ENCODE assay signal across 7 mouse cellular contexts in genomic region chr2:132578711-132579110, GRCm38 (mm10). TPM values are rescaled to one million over a fixed set of nuclear protein-coding genes. Genes with fewer than 3 reads are reported as not detected.
DNase-seq lines count a peak whose midpoint lies in the region; ATAC-seq and TF ChIP-seq lines count a peak whose summit lies in the region.

No protein-coding gene starts in this region.

- intact Hi-C loops in heart, postnatal 25 days (cut with DNase I), result loop anchor here (2.0 kb wide), 1 partner anchor 112 kb away; no protein-coding TSS in a partner anchor

- no peaks in the 10 kb centered on the region for H3K9me3 ChIP-seq in heart, postnatal 0 days (replicated peaks; ENCODE audit: control insufficient read depth, low read length)
- no peaks in the 10 kb centered on the region for H3K9me3 ChIP-seq in MEL (replicated peaks; ENCODE audit: insufficient read depth, low read length)
- 0 out of 2 replicates have a peak, but pooled peaks cover 9% of the 10 kb centered on the region for H3K9me3 ChIP-seq in midbrain, embryonic 12.5 days

- no peak for TF ChIP-seq RAD21 in MEL (IDR thresholded peaks at IDR 0.05; ENCODE audit: low read depth, low read length)

- no peak overlapping the region for H3K4me3 ChIP-seq in heart, postnatal 0 days (ENCODE audit: low read depth, low read length)
- peak overlapping the region; percentile 60 to 63 for H3K4me3 ChIP-seq in MEL (ENCODE audit: control insufficient read depth in 1 of 2, insufficient read depth in 1 of 2, low read depth in 2 of 2, low read length in 2 of 2)
- H3K4me3 ChIP-seq in midbrain, embryonic 12.5 days, result peak overlapping the region; percentile 82; the same call in 1 of the 2 replicates

- H3K4me1 ChIP-seq in heart, postnatal 0 days (ENCODE audit: control insufficient read depth, insufficient read depth), result peaks cover 37% of the 10 kb centered on the region
- peaks cover 5 to 8% of the 10 kb centered on the region in 2 experiments for H3K4me1 ChIP-seq in MEL (ENCODE audit: control insufficient read depth in 1 of 2, insufficient read depth in 2 of 2, low read length in 2 of 2)
- peaks cover 28% of the 10 kb centered on the region for H3K4me1 ChIP-seq in midbrain, embryonic 12.5 days

- DNase-seq in heart, postnatal 0 days (ENCODE audit: low spot score), result no peak
- DNase-seq in heart, postnatal 25 days (ENCODE audit: low spot score), result no peak
- DNase-seq in 416B (ENCODE audit: low read depth), result peak; percentile 18
- DNase-seq in MEL (ENCODE audit: low read depth, low spot score), result peak; percentile 46
- DNase-seq in cerebellum, adult 18-20 months, result no peak
- DNase-seq in cerebellum, postnatal 10 days, result no peak

- no peak overlapping the region for H3K9ac ChIP-seq in heart, postnatal 0 days (replicated peaks; ENCODE audit: low read depth, low read length)
- H3K9ac ChIP-seq in MEL (ENCODE audit: control insufficient read depth, low read depth, low read length, poor library complexity, severe bottlenecking), result peak overlapping the region; percentile 55
- H3K9ac ChIP-seq in midbrain, embryonic 12.5 days (replicated peaks), result no peak overlapping the region

- no peaks in the 10 kb centered on the region for H3K36me3 ChIP-seq in heart, postnatal 0 days (replicated peaks; ENCODE audit: control insufficient read depth, insufficient read depth, low read length)
- H3K36me3 ChIP-seq in MEL (ENCODE audit: control insufficient read depth in 1 of 2, insufficient read depth in 2 of 2, low read length in 2 of 2), result peaks cover 0 to 31% of the 10 kb centered on the region in 2 experiments; a peak in 2 of 4 replicates
- no peaks in the 10 kb centered on the region for H3K36me3 ChIP-seq in midbrain, embryonic 12.5 days

- 96% methylated on average over 3 of the region's 3 CpGs for WGBS in heart, postnatal 0 days
- whole genome bisulfite sequencing in midbrain, embryonic 12.5 days, result 96% methylated on average over 3 of the region's 3 CpGs

- H3K27ac ChIP-seq in heart, postnatal 0 days (ENCODE audit: low read depth), result peak overlapping the region; percentile 97
- 0 out of 2 replicates have a peak overlapping the region, but pooled peaks have one; percentile 2 for H3K27ac ChIP-seq in MEL (ENCODE audit: control insufficient read depth, low read depth, low read length)
- peak overlapping the region; percentile 100; the same call in 1 of the 2 replicates for H3K27ac ChIP-seq in midbrain, embryonic 12.5 days (replicated peaks)

- no peak for TF ChIP-seq CTCF in heart, postnatal 0 days (IDR thresholded peaks at IDR 0.05; ENCODE audit: low read depth)
- no peak for TF ChIP-seq CTCF in MEL (IDR thresholded peaks at IDR 0.05 in 2 of 3, conservative IDR thresholded peaks at IDR 0.05 in 1 of 3; ENCODE audit: control insufficient read depth in 1 of 3, insufficient read depth in 1 of 3, low read depth in 2 of 3, low read length in 3 of 3, poor library complexity in 1 of 3, severe bottlenecking in 1 of 3)

- no peak for TF ChIP-seq POLR2A in MEL (IDR thresholded peaks at IDR 0.05; ENCODE audit: control insufficient read depth in 1 of 2, insufficient read depth in 1 of 2, low read depth in 1 of 2, low read length in 2 of 2, poor library complexity in 1 of 2)

- no peak overlapping the region for H3K4me2 ChIP-seq in heart, postnatal 0 days (ENCODE audit: low read depth, low read length)
- H3K4me2 ChIP-seq in midbrain, embryonic 12.5 days (replicated peaks), result no peak overlapping the region

- ATAC-seq in heart, postnatal 0 days (ENCODE audit: insufficient read depth, low read depth), result no peak
- no peak for ATAC-seq in midbrain, embryonic 12.5 days (ENCODE audit: low FRiP score, low read depth)

- TF ChIP-seq EP300 in heart, postnatal 0 days (IDR thresholded peaks at IDR 0.05; ENCODE audit: low read depth), result no peak
- TF ChIP-seq EP300 in MEL (IDR thresholded peaks at IDR 0.05; ENCODE audit: low read depth in 1 of 2, low read length in 2 of 2), result no peak

- H3K79me2 ChIP-seq in MEL (ENCODE audit: control insufficient read depth, insufficient read depth, low read length, poor library complexity), result peaks cover 9% of the 10 kb centered on the region; the same call in 1 of the 2 replicates

- no peaks in the 10 kb centered on the region for H3K27me3 ChIP-seq in heart, postnatal 0 days (ENCODE audit: control insufficient read depth, insufficient read depth, low read length)
- no peaks in the 10 kb centered on the region for H3K27me3 ChIP-seq in MEL (ENCODE audit: control insufficient read depth in 1 of 2, insufficient read depth in 2 of 2, low read length in 2 of 2)
- no peaks in the 10 kb centered on the region for H3K27me3 ChIP-seq in midbrain, embryonic 12.5 days

TF ChIP-seq in MEL, 35 proteins besides CTCF, POLR2A, EP300 and RAD21:
- TF ChIP-seq SIN3A (IDR thresholded peaks at IDR 0.05; ENCODE audit: low read length), result 0 out of 2 replicates have a peak, but pooled peaks have one; percentile 1
- TF ChIP-seq E2F4 (IDR thresholded peaks at IDR 0.05; ENCODE audit: borderline replicate concordance, low read depth, low read length), result no peak
- TF ChIP-seq ETS1 (IDR thresholded peaks at IDR 0.05; ENCODE audit: low read depth, low read length), result 0 out of 2 replicates have a peak, but pooled peaks have one; percentile 11
- TF ChIP-seq POLR2AphosphoS5 (IDR thresholded peaks at IDR 0.05; ENCODE audit: borderline replicate concordance, low read depth, low read length), result no peak
- TF ChIP-seq TAL1 (IDR thresholded peaks at IDR 0.05; ENCODE audit: low read length), result no peak
- TF ChIP-seq ELF1 (IDR thresholded peaks at IDR 0.05; ENCODE audit: low read depth, low read length), result no peak
- no peak for TF ChIP-seq ZNF384 (IDR thresholded peaks at IDR 0.05; ENCODE audit: low read depth, low read length)
- no peak for TF ChIP-seq NELFE (IDR thresholded peaks at IDR 0.05; ENCODE audit: low read depth, low read length)

RNA-seq across cellular contexts. Expression of gene Gpcpd1, which starts 8.8 kb away (rescaled TPM):
- 26.4 and 37.5 TPM in 2 replicates for total RNA-seq in heart, postnatal 0 days (2014; rRNA removed; ENCODE audit: low replicate concordance)
- 60.5 and 67.9 TPM in 2 replicates for polyA plus RNA-seq in heart, postnatal 0 days (2015; fragmentation: Nextera tagmentation; extraction: Ambion mirVana)
- 100 to 1,000 TPM; 183 to 239 TPM for total RNA-seq in heart, postnatal 25 days (2021)
- total RNA-seq in MEL (2012; rRNA removed), result 2.9 and 3.1 TPM in 2 replicates
- 1 to 10 TPM in 1 of 2 experiments, not detected in 1; 4.5 TPM for polyA plus RNA-seq in MEL (2012; ENCODE audit: insufficient read depth in 1 of 2, insufficient read length in 2 of 2, low read depth in 1 of 2, low replicate concordance in 2 of 2, missing spikeins in 1 of 2)
- polyA plus RNA-seq in midbrain, embryonic 12.5 days (2016; fragmentation: Nextera tagmentation; extraction: Ambion mirVana), result 62.3 and 64.4 TPM in 2 replicates

Comparison
In these comparisons a context has a peak if more than half of its experiments do, and no peak if none do; other contexts are left out.
1. DNase-seq: peak in 416B (single experiment) and MEL (single experiment); none in heart, postnatal 0 days (single experiment), heart, postnatal 25 days (single experiment), cerebellum, adult 18-20 months (0 of 2) and cerebellum, postnatal 10 days (0 of 2).
2. H3K27ac ChIP-seq: peak in every context shown above with its lines; median percentile 100 in midbrain, embryonic 12.5 days; 97 in heart, postnatal 0 days; 2 in MEL.